Mouse (Mus musculus) gastrocnemius, adult 2 months (tissue): ENCODE results near the gene Ppt1. TPM values are rescaled to one million over a fixed set of nuclear protein-coding genes. Genes with fewer than 3 reads are reported as not detected.
"Not testable (repeated sequence)": the region's sequence is repeated elsewhere in the genome, so short reads cannot be mapped to it uniquely, and the experiment has no call there.

ENCODE experiments used
- DNase-seq: peaks from one replicate; pipeline ENCODE4 v3.0.0; 2022
- H3K27ac ChIP-seq: fragments of 200-600 bp; 2 replicates; pipeline ENCODE4 v1.8.1; 2022; ENCODE audit warnings: mild to moderate bottlenecking
- H3K4me3 ChIP-seq: fragments of 200-600 bp; 2 replicates; pipeline ENCODE4 v1.8.1; 2022; ENCODE audit warnings: mild to moderate bottlenecking, moderate library complexity
- CTCF ChIP-seq: fragments of 200-600 bp; IDR thresholded peaks from 2 replicates; pipeline ENCODE4 v1.8.1; 2022; ENCODE audit warnings: antibody characterized with exemption, mild to moderate bottlenecking, moderate library complexity
- intact Hi-C: fragments of 180-260 bp; cut with DNase I; formaldehyde crosslinking; loops from one replicate; pipeline ENCODE4 v1.15.1; 2025
- long read RNA-seq, 2 experiments: library from polyadenylated mRNA; stranded (forward); transcript quantifications; one replicate each; pipeline ENCODE4 v2.0.0; 2021
- total RNA-seq, 2 experiments: library from RNA; stranded (reverse); gene quantifications; 2 replicates each; pipeline ENCODE4 v1.2.3; 2021

Ppt1 gene
- 10 to 100 TPM in 1 of 2 experiments, 1 to 10 TPM in 1; 9.1 to 13.6 TPM for total RNA-seq
- long read RNA-seq, experiment 1, transcript Ppt1-201 (9 exons, 2,381 nt), result major isoform, 12 of 17 reads
- long read RNA-seq, experiment 1, partial matches to known transcripts, result 1 of 17 reads
- long read RNA-seq, experiment 1, other reads (novel, unspliced or antisense), result 3 of 17 reads
- long read RNA-seq, experiment 2, transcript Ppt1-201 (9 exons, 2,381 nt), result major isoform, 10 of 14 reads
- long read RNA-seq, experiment 2, partial matches to known transcripts, result 0 of 14 reads
- long read RNA-seq, experiment 2, other reads (novel, unspliced or antisense), result 4 of 14 reads

GRCm38 (mm10) chr4:122835530-122836402 is at the start of gene Ppt1:
Gene Ppt1 (plus strand): TSS chr4:122836242.
- Histone ChIP-seq H3K4me3 (peak within 1 kb of the TSS; percentile 95), H3K27ac (peak within 1 kb of the TSS; percentile 78)
- DNase-seq, result peak; percentile 88
- intact Hi-C loops, result no loop called here
- peak; percentile 41; the same call in 1 of the 2 replicates for TF ChIP-seq CTCF

- Histone ChIP-seq H3K27ac (no peak overlapping the region), H3K4me3 (no peak overlapping the region)
- DNase-seq, result no peak
- no peak for TF ChIP-seq CTCF
- intact Hi-C loops, result no loop called here
Observed at GRCm38 (mm10) chr4:122789335-122790089, 46.5 kb upstream of the Ppt1 start.

DNA sequence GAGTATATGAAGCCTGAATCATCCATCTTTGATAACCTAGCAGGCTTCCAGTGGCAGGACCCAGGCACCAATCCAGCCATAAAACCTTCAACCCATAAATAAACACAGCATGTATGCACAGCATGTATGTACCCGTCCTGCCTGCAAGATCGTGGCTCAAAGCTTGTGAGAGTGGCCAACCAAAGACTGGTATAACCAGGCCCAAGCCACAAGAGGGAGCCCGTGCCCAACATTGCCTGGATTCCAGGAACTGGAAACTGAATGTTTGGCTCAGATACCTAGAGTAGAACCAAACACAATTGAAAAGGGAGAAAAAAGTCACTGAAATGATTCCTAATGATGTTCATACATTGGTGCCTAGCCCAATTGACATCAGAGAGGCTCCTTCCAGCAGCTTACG is 27.9 kb upstream of the Ppt1 start:
- intact Hi-C loops, result no loop called here

DNA sequence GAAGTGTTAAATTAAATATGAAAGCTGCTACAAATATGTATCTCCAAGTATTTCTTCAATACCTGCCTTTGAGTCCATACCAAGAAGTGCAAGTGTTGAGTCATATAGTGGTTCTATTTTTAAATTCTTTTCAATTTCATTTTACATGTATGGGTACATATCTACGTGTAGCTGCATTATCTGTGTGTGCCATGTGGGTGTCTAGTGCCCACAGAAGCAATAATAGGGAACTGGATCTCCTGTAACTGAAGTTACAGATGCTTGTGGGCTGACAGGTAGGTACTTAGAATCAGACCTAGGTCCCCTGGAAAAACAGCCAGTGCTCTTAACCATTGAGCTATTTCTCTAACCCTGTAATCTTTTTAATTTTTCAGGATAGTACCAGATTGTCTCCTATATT is 24.9 kb upstream of the Ppt1 start:
- no peak overlapping the region for H3K4me3 ChIP-seq
- no peak for TF ChIP-seq CTCF
- intact Hi-C loops, result no loop called here
- no peak overlapping the region for H3K27ac ChIP-seq
- no peak for DNase-seq

More for the DNA sequence above, 27.9 kb upstream of the Ppt1 start:
- Histone ChIP-seq H3K4me3 (no peak overlapping the region), H3K27ac (no peak overlapping the region)
- DNase-seq, result peak; percentile 63
- peak; percentile 69 for TF ChIP-seq CTCF

GRCm38 (mm10) chr4:122811824-122812223 is 24.2 kb upstream of the Ppt1 start:
- intact Hi-C loops, result no loop called here
- no peak for TF ChIP-seq CTCF
- Histone ChIP-seq H3K4me3 (no peak overlapping the region), H3K27ac (no peak overlapping the region)
- DNase-seq, result no peak

- no peak for TF ChIP-seq CTCF
- no peak overlapping the region for H3K4me3 ChIP-seq
- no peak for DNase-seq
- intact Hi-C loops, result no loop called here
- no peak overlapping the region for H3K27ac ChIP-seq
Observed at GRCm38 (mm10) chr4:122816202-122816601, 19.8 kb upstream of the Ppt1 start.

- H3K4me3 ChIP-seq, intact Hi-C loops, DNase-seq, H3K27ac ChIP-seq: not testable (repeated sequence)
Observed at GRCm38 (mm10) chr4:122820941-122821340, 15.1 kb upstream of the Ppt1 start.

DNA sequence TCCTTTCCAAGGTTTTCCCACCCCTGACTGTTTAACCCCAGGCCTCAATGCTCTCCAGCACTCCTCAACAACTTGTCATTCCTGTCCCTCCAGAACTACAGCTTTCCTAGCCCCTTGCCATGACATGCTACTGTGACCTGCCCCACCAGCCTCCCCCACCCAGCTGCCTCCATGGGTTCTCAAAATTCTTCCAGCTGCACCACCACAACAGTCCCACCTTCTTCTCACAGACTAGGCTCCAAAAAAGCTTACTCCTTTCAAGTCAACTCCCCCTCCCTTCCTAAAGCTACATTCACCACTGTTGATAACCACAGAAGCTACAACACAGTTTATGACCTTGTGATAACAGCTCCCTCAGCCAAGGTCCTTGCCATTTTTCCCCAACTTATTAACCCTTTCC is 8.4 kb upstream of the Ppt1 start:
- Histone ChIP-seq H3K27ac (no peak overlapping the region), H3K4me3 (no peak overlapping the region)
- intact Hi-C loops, result no loop called here
- TF ChIP-seq CTCF, result no peak
- DNase-seq, result no peak

DNA sequence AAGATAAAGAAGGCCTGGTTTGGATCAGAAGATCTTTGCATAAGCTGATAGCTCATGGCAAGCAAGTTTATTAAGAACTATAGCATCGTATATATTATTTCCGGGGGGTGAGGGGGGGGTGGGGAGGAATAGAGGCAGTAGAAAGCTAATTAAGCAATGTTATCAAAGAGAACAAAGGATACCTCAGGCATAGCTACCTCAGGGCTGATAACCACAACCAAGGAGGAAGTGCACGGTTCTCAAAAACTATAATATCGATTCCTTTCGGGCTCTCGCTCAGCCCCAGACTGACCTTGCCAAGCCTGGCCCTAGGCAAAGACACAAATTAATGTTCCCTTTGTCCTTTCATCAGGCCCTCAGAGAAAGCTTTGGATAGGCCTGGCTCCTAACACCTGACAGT is 6.7 kb upstream of the Ppt1 start:
- intact Hi-C loops, result no loop called here
- no peak overlapping the region for H3K27ac ChIP-seq
- H3K4me3 ChIP-seq, result no peak overlapping the region
- no peak for TF ChIP-seq CTCF
- no peak for DNase-seq

GRCm38 (mm10) chr4:122831888-122832287 is 4.2 kb upstream of the Ppt1 start:
- no peak for TF ChIP-seq CTCF
- Histone ChIP-seq H3K4me3 (no peak overlapping the region), H3K27ac (no peak overlapping the region)
- no peak for DNase-seq
- intact Hi-C loops, result no loop called here

DNA sequence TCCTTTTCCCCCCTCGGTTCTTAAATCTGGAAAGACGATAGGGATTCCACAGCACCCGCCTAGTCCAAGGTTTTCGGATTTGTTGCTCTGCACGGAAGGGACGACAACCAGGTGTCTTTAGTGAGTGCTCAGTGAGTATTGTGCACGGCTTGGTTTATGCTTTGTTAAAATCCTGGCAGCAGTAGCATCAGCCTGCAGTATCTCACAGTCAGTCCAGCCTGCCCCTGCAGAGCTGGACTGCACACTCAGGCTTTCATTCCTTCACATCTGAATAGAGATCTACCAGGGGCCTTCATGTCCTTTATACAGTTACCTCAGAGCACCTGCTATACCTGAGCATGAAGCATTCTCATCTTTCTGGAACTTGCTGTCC is 347 bp downstream of the Ppt1 start:
- DNase-seq, result no peak
- H3K27ac ChIP-seq, result peak overlapping the region; percentile 78
- peak overlapping the region; percentile 95 for H3K4me3 ChIP-seq
- intact Hi-C loops, result no loop called here
- no peak for TF ChIP-seq CTCF

DNA sequence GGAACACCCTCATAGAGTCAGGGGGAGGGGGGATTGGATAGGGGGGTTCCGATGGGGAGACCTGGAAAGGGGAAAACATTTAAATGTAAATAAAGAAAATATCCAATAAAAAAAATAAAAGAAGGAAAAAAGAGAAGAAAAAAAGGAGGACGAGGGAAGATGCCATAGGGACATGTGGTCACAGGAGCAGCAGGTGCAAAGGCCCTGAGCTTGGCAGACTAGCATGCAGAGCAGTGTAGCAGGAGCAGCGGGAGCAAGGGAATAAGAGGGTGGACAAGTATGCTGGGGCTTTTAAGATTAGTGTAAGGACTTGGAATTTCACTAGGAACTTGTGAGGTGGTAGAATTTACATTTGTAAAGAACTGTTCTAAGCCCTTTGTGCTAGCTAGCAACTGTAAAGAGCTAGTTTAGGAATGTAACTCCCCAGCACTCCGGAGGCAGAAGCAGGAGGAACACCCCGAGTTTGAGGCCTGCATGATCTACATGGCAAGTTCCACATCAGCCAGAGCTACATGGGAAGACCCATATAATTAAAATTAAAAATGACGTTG is 1.2 kb downstream of the Ppt1 start:
- intact Hi-C loops, result no loop called here
- TF ChIP-seq CTCF, result no peak
- no peak for DNase-seq
- Histone ChIP-seq H3K4me3 (no peak overlapping the region), H3K27ac (no peak overlapping the region)
